Mouse (Mus musculus): Measurements from ENCODE around the gene Kcna6. TPM values are rescaled to one million over a fixed set of nuclear protein-coding genes. Genes with fewer than 3 reads are reported as not detected.
A peak's percentile ranks its signal among the peaks of the same experiment; 100 is the strongest.

The Kcna6 gene
- 7.4 and 7.7 TPM in 2 replicates for polyA plus RNA-seq (2016; fragmentation: Nextera tagmentation; extraction: Ambion mirVana)

- H3K4me2 ChIP-seq (replicated peaks) = peak within 1 kb of the TSS; percentile 93
- no peaks in the 10 kb centered on the region for H3K9me3 ChIP-seq
- ATAC-seq (ENCODE audit: low FRiP score, low read depth) = peak; percentile 93
- peaks cover 50% of the 10 kb centered on the region for H3K27me3 ChIP-seq
- WGBS = 3% methylated on average over 36 of the region's 36 CpGs
- H3K27ac ChIP-seq (replicated peaks) = peak within 1 kb of the TSS; percentile 54; the same call in 1 of the 2 replicates
- peaks cover 10% of the 10 kb centered on the region for H3K4me1 ChIP-seq
- H3K9ac ChIP-seq (replicated peaks) = peak within 1 kb of the TSS; percentile 62
- H3K36me3 ChIP-seq = no peaks in the 10 kb centered on the region
- peak within 1 kb of the TSS; percentile 56 for H3K4me3 ChIP-seq
These were observed at the start of gene Kcna6 for GRCm38 (mm10) chr6:126740211-126741142. TSS of gene Kcna6 (minus strand) at chr6:126740674.

DNA sequence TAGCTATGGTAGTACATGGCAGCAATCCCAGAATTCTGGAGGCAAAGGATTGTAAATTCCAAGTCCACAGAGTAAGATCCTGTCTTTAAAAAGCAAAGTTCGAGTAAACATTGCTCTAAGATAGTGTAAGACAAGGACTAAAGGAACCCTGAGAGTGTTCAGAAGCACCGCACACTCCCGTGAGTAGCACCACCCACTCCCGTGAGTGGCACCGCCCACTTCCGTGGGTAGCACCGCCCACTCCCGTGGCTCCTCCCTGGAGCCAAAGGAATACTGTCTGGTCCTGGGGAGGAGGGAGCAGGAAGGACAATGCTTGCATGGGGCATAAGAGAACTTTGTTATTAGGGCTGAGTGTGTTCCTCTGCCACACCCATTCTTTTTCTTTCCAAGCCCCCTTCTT lies 48.4 kb upstream of the Kcna6 start:
- Histone ChIP-seq H3K9ac (replicated peaks) (no peak overlapping the region), H3K4me3 (no peak overlapping the region), H3K36me3 (no peaks in the 10 kb centered on the region), H3K4me2 (replicated peaks) (no peak overlapping the region), H3K27me3 (no peaks in the 10 kb centered on the region), H3K4me1 (no peaks in the 10 kb centered on the region), H3K9me3 (no peaks in the 10 kb centered on the region), H3K27ac (replicated peaks) (no peak overlapping the region)
- 72% methylated on average over 8 of the region's 8 CpGs for WGBS
- no peak for ATAC-seq (ENCODE audit: low FRiP score, low read depth)

DNA sequence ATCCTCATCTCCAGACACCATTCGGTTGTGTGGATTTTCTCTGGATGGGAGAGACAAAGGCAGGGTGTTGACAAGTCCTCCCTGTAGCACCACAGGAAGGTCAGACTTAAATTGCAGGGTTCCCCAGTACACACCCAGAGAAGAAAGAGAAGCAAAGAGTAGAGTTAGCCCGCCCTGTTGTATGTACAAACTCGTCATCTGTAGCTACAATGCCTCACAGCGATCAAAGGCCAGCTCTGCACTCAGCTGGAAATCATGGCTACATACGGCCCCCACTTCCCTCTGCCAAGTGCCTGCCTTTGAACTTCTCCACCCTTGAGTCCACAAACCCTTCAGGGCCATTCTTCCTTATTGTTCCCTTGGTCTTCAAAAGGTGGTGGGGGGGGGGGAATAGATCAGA lies 43.7 kb upstream of the Kcna6 start:
- 59% methylated on average over 5 of the region's 5 CpGs for WGBS
- ATAC-seq (ENCODE audit: low FRiP score, low read depth) = no peak

GRCm38 (mm10) chr6:126783651-126784066 lies 43.2 kb upstream of the Kcna6 start:
- Histone ChIP-seq H3K4me3 (no peak overlapping the region), H3K27me3 (0 out of 2 replicates have a peak, but pooled peaks cover 3% of the 10 kb centered on the region), H3K4me2 (replicated peaks) (no peak overlapping the region), H3K4me1 (no peaks in the 10 kb centered on the region), H3K9ac (replicated peaks) (no peak overlapping the region), H3K9me3 (no peaks in the 10 kb centered on the region), H3K36me3 (no peaks in the 10 kb centered on the region), H3K27ac (replicated peaks) (no peak overlapping the region)
- 79% methylated on average over 10 of the region's 10 CpGs for WGBS
- ATAC-seq (ENCODE audit: low FRiP score, low read depth) = no peak

More for the DNA sequence above, 43.7 kb upstream of the Kcna6 start:
- H3K9me3 ChIP-seq = no peaks in the 10 kb centered on the region
- no peak overlapping the region for H3K9ac ChIP-seq (replicated peaks)
- no peaks in the 10 kb centered on the region for H3K36me3 ChIP-seq
- H3K27me3 ChIP-seq = 0 out of 2 replicates have a peak, but pooled peaks cover 3% of the 10 kb centered on the region
- no peak overlapping the region for H3K4me3 ChIP-seq
- no peak overlapping the region for H3K4me2 ChIP-seq (replicated peaks)
- H3K27ac ChIP-seq (replicated peaks) = no peak overlapping the region
- no peaks in the 10 kb centered on the region for H3K4me1 ChIP-seq

- no peak overlapping the region for H3K4me2 ChIP-seq (replicated peaks)
- no peak overlapping the region for H3K9ac ChIP-seq (replicated peaks)
- no peaks in the 10 kb centered on the region for H3K4me1 ChIP-seq
- no peak overlapping the region for H3K27ac ChIP-seq (replicated peaks)
- 0 out of 2 replicates have a peak, but pooled peaks cover 3% of the 10 kb centered on the region for H3K27me3 ChIP-seq
- no peaks in the 10 kb centered on the region for H3K36me3 ChIP-seq
- no peaks in the 10 kb centered on the region for H3K9me3 ChIP-seq
- no peak overlapping the region for H3K4me3 ChIP-seq
- ATAC-seq (ENCODE audit: low FRiP score, low read depth) = no peak
- WGBS = 97% methylated on average over 1 of the region's 1 CpGs
These were observed 42.6 kb upstream of the Kcna6 start for GRCm38 (mm10) chr6:126783056-126783455.

DNA sequence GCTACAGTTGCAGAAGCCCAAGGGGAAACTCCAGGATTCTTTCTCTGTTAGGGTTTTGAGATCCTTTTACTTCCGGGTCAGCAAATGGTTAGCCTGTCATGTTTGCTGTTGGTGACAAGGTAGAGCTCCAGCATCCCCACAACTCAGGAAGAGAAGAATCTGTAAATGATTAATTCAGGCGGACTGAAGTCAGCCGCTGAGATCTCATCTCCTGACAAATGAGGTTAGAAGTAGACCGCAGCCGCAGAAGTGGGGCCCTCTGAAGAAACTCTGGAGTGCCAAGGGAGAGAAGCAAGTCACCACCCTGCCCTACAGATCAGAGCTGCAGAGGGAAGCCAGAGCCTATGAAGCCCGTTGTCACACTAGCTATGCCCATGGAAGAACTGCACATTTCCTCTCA lies 37.4 kb upstream of the Kcna6 start:
- Histone ChIP-seq H3K4me2 (replicated peaks) (no peak overlapping the region), H3K4me3 (no peak overlapping the region), H3K9me3 (no peaks in the 10 kb centered on the region), H3K9ac (replicated peaks) (no peak overlapping the region), H3K4me1 (no peaks in the 10 kb centered on the region), H3K27ac (replicated peaks) (no peak overlapping the region), H3K27me3 (peaks cover 4% of the 10 kb centered on the region), H3K36me3 (no peaks in the 10 kb centered on the region)
- WGBS = 89% methylated on average over 6 of the region's 6 CpGs
- no peak for ATAC-seq (ENCODE audit: low FRiP score, low read depth)

DNA sequence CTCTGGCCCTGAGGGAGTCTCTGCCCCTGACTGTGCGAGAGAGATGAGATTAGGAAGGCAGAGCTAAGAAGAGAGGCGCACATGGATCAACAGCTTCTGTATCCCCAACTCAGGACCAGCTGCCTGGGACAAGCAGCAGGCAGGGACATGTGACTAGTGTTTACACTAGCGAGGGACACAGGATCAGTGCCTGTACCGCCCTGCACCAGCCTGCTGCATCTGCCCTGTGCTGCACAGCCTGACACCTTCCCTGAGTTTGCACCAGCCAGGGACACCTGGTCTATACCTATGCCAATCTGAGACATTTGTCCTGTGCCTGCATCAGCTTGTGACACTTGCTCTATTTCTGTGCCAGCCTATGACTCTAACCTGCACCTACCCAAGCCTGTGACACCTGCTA lies 33.4 kb upstream of the Kcna6 start:
- H3K36me3 ChIP-seq = no peaks in the 10 kb centered on the region
- H3K27ac ChIP-seq (replicated peaks) = no peak overlapping the region
- ATAC-seq (ENCODE audit: low FRiP score, low read depth) = no peak; the same call in 1 of the 2 replicates
- no peak overlapping the region for H3K4me2 ChIP-seq (replicated peaks)
- H3K9ac ChIP-seq (replicated peaks) = no peak overlapping the region
- H3K27me3 ChIP-seq = peaks cover 4% of the 10 kb centered on the region
- H3K4me3 ChIP-seq = no peak overlapping the region
- H3K4me1 ChIP-seq = peaks cover 4% of the 10 kb centered on the region; the same call in 1 of the 2 replicates
- H3K9me3 ChIP-seq = no peaks in the 10 kb centered on the region
- WGBS = 58% methylated on average over 4 of the region's 4 CpGs

- Histone ChIP-seq H3K27me3 (peaks cover 4% of the 10 kb centered on the region), H3K9me3 (no peaks in the 10 kb centered on the region), H3K4me2 (replicated peaks) (no peak overlapping the region), H3K9ac (replicated peaks) (no peak overlapping the region), H3K36me3 (no peaks in the 10 kb centered on the region), H3K4me3 (no peak overlapping the region), H3K4me1 (peaks cover 20% of the 10 kb centered on the region), H3K27ac (replicated peaks) (no peak overlapping the region)
- no peak for ATAC-seq (ENCODE audit: low FRiP score, low read depth)
- WGBS = 80% methylated on average over 4 of the region's 4 CpGs
These were observed 31.9 kb upstream of the Kcna6 start for GRCm38 (mm10) chr6:126772326-126772725.

DNA sequence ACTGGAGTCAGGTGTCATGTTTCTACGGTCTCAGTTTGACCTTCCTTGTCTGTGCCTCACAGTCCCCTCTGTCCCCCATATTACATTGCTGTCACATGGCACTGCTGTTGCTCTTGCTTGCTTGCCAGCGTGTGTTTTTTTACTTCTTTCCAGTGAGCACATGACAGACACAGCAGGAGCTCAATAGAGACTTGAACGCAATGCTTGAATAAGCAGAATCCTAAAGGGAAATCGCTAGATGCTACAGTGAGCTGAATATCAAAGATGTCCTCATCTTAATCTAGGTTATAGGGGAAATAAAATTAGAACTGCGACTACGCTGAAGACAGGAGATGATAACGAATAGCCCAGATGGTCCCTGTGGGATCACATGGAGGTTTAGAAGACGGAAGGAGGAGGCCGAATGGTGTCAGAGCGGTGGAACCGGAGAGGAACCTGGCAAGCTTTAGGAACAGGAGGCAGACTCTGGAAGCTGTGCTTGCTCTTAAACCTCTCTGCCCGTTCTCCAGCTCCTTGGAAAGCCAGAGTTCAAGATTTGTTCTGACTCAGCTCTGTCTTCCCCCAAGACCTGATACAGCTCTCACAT lies 29.8 kb upstream of the Kcna6 start:
- Histone ChIP-seq H3K4me2 (replicated peaks) (no peak overlapping the region), H3K27me3 (peaks cover 4% of the 10 kb centered on the region; the same call in 1 of the 2 replicates), H3K36me3 (no peaks in the 10 kb centered on the region), H3K27ac (replicated peaks) (no peak overlapping the region), H3K4me3 (no peak overlapping the region), H3K4me1 (peaks cover 31% of the 10 kb centered on the region), H3K9me3 (no peaks in the 10 kb centered on the region), H3K9ac (replicated peaks) (no peak overlapping the region)
- 79% methylated on average over 12 of the region's 12 CpGs for WGBS
- no peak for ATAC-seq (ENCODE audit: low FRiP score, low read depth)

DNA sequence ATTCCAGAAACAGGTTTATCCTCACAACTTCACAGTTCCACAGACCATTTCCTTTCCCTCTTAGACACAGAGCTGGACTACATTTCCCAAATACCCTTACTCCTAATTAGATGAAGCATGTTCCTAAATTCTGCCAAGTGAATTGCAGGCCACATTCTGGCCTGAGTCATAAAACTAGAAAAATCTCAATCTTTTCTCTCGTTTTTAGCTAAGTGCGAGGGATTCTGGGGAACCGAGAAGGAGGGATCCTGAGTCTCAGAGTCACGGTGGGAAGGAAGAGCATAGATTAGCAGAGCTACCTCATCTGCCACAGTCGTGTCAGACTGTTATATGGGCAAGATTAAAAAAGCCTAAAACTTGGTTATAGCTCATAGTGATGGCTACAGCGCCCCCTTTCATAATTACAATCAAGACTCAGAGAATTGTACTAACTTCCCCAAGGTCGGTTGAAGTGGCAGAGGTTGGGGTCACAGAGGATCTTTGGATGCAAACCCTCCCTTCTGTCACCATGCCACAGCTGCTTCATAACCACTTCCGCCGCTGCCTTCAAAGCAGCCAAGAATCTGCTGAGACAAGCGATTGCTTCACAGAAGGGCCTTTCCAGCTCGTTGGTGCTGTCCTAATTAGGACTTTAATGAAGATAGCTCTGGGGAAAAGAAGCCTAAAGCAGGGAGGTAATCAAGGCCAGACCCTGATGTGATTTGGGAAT lies 28.6 kb upstream of the Kcna6 start:
- H3K9me3 ChIP-seq = no peaks in the 10 kb centered on the region
- H3K4me1 ChIP-seq = peaks cover 40% of the 10 kb centered on the region
- no peak overlapping the region for H3K4me2 ChIP-seq (replicated peaks)
- H3K4me3 ChIP-seq = no peak overlapping the region
- H3K9ac ChIP-seq (replicated peaks) = no peak overlapping the region
- WGBS = 62% methylated on average over 11 of the region's 11 CpGs
- no peak for ATAC-seq (ENCODE audit: low FRiP score, low read depth)
- no peaks in the 10 kb centered on the region for H3K36me3 ChIP-seq
- H3K27ac ChIP-seq (replicated peaks) = peak overlapping the region; percentile 84
- H3K27me3 ChIP-seq = no peaks in the 10 kb centered on the region

- Histone ChIP-seq H3K4me1 (peaks cover 41% of the 10 kb centered on the region), H3K27me3 (no peaks in the 10 kb centered on the region), H3K36me3 (no peaks in the 10 kb centered on the region), H3K9me3 (no peaks in the 10 kb centered on the region), H3K4me2 (replicated peaks) (no peak overlapping the region; the same call in 1 of the 2 replicates), H3K27ac (replicated peaks) (peak overlapping the region; percentile 84), H3K4me3 (no peak overlapping the region), H3K9ac (replicated peaks) (no peak overlapping the region)
- WGBS = 15% methylated on average over 7 of the region's 7 CpGs
- ATAC-seq (ENCODE audit: low FRiP score, low read depth) = peak; percentile 82
These were observed 27.4 kb upstream of the Kcna6 start for GRCm38 (mm10) chr6:126767610-126768532.
